Mouse (Mus musculus) CH12.LX (cell line): ENCODE results near the gene Odf4. TPM values are rescaled to one million over a fixed set of nuclear protein-coding genes. Genes with fewer than 3 reads are reported as not detected.
A peak's percentile ranks its signal among the peaks of the same experiment; 100 is the strongest.

Experiments
- DNase-seq: peaks from one replicate; pipeline ENCODE4 v3.0.0-alpha.2; 2013; ENCODE audit errors: extremely low read depth
- H3K27ac ChIP-seq: 2 replicates; pipeline ENCODE4 v1.5.1; 2012; ENCODE audit warnings: low read depth, mild to moderate bottlenecking, control low read depth, moderate library complexity; ENCODE audit not compliant: insufficient read depth
- H3K27me3 ChIP-seq: replicated peaks from 2 replicates; pipeline ENCODE3; 2012; ENCODE audit warnings: inconsistent platforms
- H3K36me3 ChIP-seq, 2 experiments: replicated peaks in 1 of 2; 2 replicates each; pipeline versions ENCODE3 to v1.6.1; 2012; ENCODE audit warnings: inconsistent platforms in 1 of 2, low read length in 1 of 2, mild to moderate bottlenecking in 1 of 2, mixed read lengths in 1 of 2, moderate library complexity in 1 of 2; ENCODE audit not compliant: control insufficient read depth in 1 of 2, insufficient read depth in 1 of 2
- H3K4me1 ChIP-seq, 2 experiments: 2 replicates each; pipeline ENCODE4 v1.6.1; 2012; ENCODE audit warnings: inconsistent platforms in 1 of 2, moderate library complexity in 1 of 2; ENCODE audit not compliant: insufficient read depth in 2 of 2, control insufficient read depth in 1 of 2
- H3K4me2 ChIP-seq: 2 replicates; pipeline ENCODE4 v1.6.1; 2012; ENCODE audit warnings: low read depth, mild to moderate bottlenecking, control low read depth; ENCODE audit not compliant: poor library complexity, insufficient read depth, severe bottlenecking
- H3K4me3 ChIP-seq, 3 experiments: fragments of 150-350 bp in 1 of 3; sonication (generic) in 1 of 3; replicated peaks in 1 of 3; 2 replicates each; pipeline versions ENCODE3 to v1.5.1; 2011 to 2012; ENCODE audit warnings: low read depth in 2 of 3, low read length in 2 of 3, mild to moderate bottlenecking in 2 of 3, moderate library complexity in 2 of 3, control low read depth in 1 of 3, improper control_type of control experiment in 1 of 3, inconsistent platforms in 1 of 3, mixed read lengths in 1 of 3; ENCODE audit not compliant: poor library complexity in 1 of 3
- H3K79me2 ChIP-seq: replicated peaks from 2 replicates; pipeline ENCODE4 v1.6.1; 2012; ENCODE audit warnings: mild to moderate bottlenecking, moderate library complexity; ENCODE audit not compliant: control insufficient read depth, poor library complexity, insufficient read depth, severe bottlenecking; ENCODE audit errors: extremely low read depth
- H3K9ac ChIP-seq: 2 replicates; pipeline ENCODE4 v1.6.1; 2012; ENCODE audit warnings: low read depth, mild to moderate bottlenecking, control low read depth, moderate library complexity; ENCODE audit not compliant: insufficient read depth
- H3K9me3 ChIP-seq: replicated peaks from 2 replicates; pipeline ENCODE3; 2012; ENCODE audit warnings: low read length, inconsistent platforms, mixed read lengths
- BHLHE40 ChIP-seq: IDR thresholded peaks from 2 replicates; pipeline ENCODE4 v1.6.1; 2011; ENCODE audit warnings: mild to moderate bottlenecking, low read depth, low read length, improper control_type of control experiment
- CTCF ChIP-seq, 2 experiments: IDR thresholded peaks in 1 of 2; conservative IDR thresholded peaks in 1 of 2; 2 replicates each; pipeline ENCODE4 v1.5.1; 2011 to 2012; ENCODE audit warnings: low read depth in 2 of 2, low read length in 2 of 2, improper control_type of control experiment in 1 of 2, inconsistent platforms in 1 of 2, mild to moderate bottlenecking in 1 of 2, moderate library complexity in 1 of 2
- EP300 ChIP-seq: IDR thresholded peaks from 2 replicates; pipeline ENCODE4 v1.6.1; 2011; ENCODE audit warnings: low read length, improper control_type of control experiment
- HCFC1 ChIP-seq: IDR thresholded peaks from 2 replicates; pipeline ENCODE4 v1.6.1; 2012; ENCODE audit warnings: low read depth, mild to moderate bottlenecking, inconsistent platforms, low read length, improper control_type of control experiment
- IRF4 ChIP-seq: IDR thresholded peaks from 2 replicates; pipeline ENCODE4 v1.6.1; 2014; ENCODE audit warnings: low read depth, mild to moderate bottlenecking, inconsistent platforms, low read length, improper control_type of control experiment
- JUND ChIP-seq: conservative IDR thresholded peaks from 2 replicates; pipeline ENCODE4 v1.6.1; 2011; ENCODE audit warnings: low read depth, low read length, improper control_type of control experiment
- MAZ ChIP-seq: IDR thresholded peaks from 2 replicates; pipeline ENCODE4 v1.6.1; 2012; ENCODE audit warnings: low read depth, mild to moderate bottlenecking, inconsistent platforms, low read length, improper control_type of control experiment, moderate library complexity
- MXI1 ChIP-seq: IDR thresholded peaks from 2 replicates; pipeline ENCODE4 v1.6.1; 2011; ENCODE audit warnings: mild to moderate bottlenecking, low read depth, low read length, improper control_type of control experiment
- MYC ChIP-seq: IDR thresholded peaks from 2 replicates; pipeline ENCODE4 v1.6.1; 2011; ENCODE audit warnings: low read depth, mild to moderate bottlenecking, improper control_type of control experiment, low read length
- NELFE ChIP-seq: IDR thresholded peaks from 2 replicates; pipeline ENCODE4 v1.6.1; 2011; ENCODE audit warnings: low read depth, low read length, improper control_type of control experiment
- POLR2A ChIP-seq: IDR thresholded peaks from 2 replicates; pipeline ENCODE4 v1.6.1; 2011; ENCODE audit warnings: low read depth, mild to moderate bottlenecking, improper control_type of control experiment, low read length
- RAD21 ChIP-seq: IDR thresholded peaks from 2 replicates; pipeline ENCODE4 v1.6.1; 2011; ENCODE audit warnings: low read depth, mild to moderate bottlenecking, low read length, improper control_type of control experiment, moderate library complexity
- RCOR1 ChIP-seq: conservative IDR thresholded peaks from 2 replicates; pipeline ENCODE4 v1.6.1; 2012; ENCODE audit warnings: low read depth, mild to moderate bottlenecking, inconsistent platforms, low read length, improper control_type of control experiment
- SIN3A ChIP-seq: IDR thresholded peaks from 2 replicates; pipeline ENCODE4 v1.6.1; 2012; ENCODE audit warnings: low read length, improper control_type of control experiment, inconsistent platforms
- SMC3 ChIP-seq: IDR thresholded peaks from 2 replicates; pipeline ENCODE4 v1.6.1; 2011; ENCODE audit warnings: low read depth, low read length, improper control_type of control experiment
- TBP ChIP-seq: conservative IDR thresholded peaks from 2 replicates; pipeline ENCODE4 v1.6.1; 2011; ENCODE audit warnings: low read depth, low read length, improper control_type of control experiment
- TCF12 ChIP-seq: IDR thresholded peaks from 2 replicates; pipeline ENCODE4 v1.6.1; 2014; ENCODE audit warnings: low read depth, mild to moderate bottlenecking, inconsistent platforms, low read length, improper control_type of control experiment
- USF2 ChIP-seq: conservative IDR thresholded peaks from 2 replicates; pipeline ENCODE4 v1.6.1; 2011; ENCODE audit warnings: low read depth, low read length, improper control_type of control experiment
- ZC3H11A ChIP-seq: IDR thresholded peaks from 2 replicates; pipeline ENCODE4 v1.6.1; 2012; ENCODE audit warnings: low read depth, mild to moderate bottlenecking, inconsistent platforms, low read length, improper control_type of control experiment
- ZKSCAN1 ChIP-seq: IDR thresholded peaks from 2 replicates; pipeline ENCODE4 v1.6.1; 2012; ENCODE audit warnings: low read depth, inconsistent platforms, low read length, improper control_type of control experiment, borderline replicate concordance
- ZNF384 ChIP-seq: IDR thresholded peaks from 2 replicates; pipeline ENCODE4 v1.6.1; 2012; ENCODE audit warnings: low read depth, low read length, improper control_type of control experiment, inconsistent platforms
- dilution Hi-C: fragments of 300-500 bp; cut with MboI; formaldehyde crosslinking; loops from 2 replicates; pipeline ENCODE4 v1.14.3; 2020; ENCODE audit warnings: low sequenced_read_pairs; ENCODE audit not compliant: extremely low pct_unique_long_range_greater_than_20kb, extremely low pct_ligation_motif_present
- in situ Hi-C: fragments of 300-500 bp; cut with MboI; formaldehyde crosslinking; loops from 3 replicates; pipeline ENCODE4 v1.14.3; 2019; ENCODE audit warnings: low sequenced_read_pairs, low pct_ligation_motif_present, low pct_unique_long_range_greater_than_20kb, mixed read lengths
- polyA plus RNA-seq: library from polyadenylated mRNA; unstranded; fragments of >175 nt; gene quantifications from 2 replicates; pipeline ENCODE4 v1.2.1, GENCODE M21; 2012; ENCODE audit warnings: low read depth; ENCODE audit not compliant: insufficient read length
- total RNA-seq, 2 experiments: library from RNA; depleted of rRNA; stranded (reverse); fragments of 300-350 nt in 1 of 2; fragments of >200 nt in 1 of 2; gene quantifications; 2 replicates each; pipeline ENCODE4 v1.2.3; 2012 to 2014

Gene Odf4
- total and polyA plus RNA-seq, 3 experiments = not detected

DNA sequence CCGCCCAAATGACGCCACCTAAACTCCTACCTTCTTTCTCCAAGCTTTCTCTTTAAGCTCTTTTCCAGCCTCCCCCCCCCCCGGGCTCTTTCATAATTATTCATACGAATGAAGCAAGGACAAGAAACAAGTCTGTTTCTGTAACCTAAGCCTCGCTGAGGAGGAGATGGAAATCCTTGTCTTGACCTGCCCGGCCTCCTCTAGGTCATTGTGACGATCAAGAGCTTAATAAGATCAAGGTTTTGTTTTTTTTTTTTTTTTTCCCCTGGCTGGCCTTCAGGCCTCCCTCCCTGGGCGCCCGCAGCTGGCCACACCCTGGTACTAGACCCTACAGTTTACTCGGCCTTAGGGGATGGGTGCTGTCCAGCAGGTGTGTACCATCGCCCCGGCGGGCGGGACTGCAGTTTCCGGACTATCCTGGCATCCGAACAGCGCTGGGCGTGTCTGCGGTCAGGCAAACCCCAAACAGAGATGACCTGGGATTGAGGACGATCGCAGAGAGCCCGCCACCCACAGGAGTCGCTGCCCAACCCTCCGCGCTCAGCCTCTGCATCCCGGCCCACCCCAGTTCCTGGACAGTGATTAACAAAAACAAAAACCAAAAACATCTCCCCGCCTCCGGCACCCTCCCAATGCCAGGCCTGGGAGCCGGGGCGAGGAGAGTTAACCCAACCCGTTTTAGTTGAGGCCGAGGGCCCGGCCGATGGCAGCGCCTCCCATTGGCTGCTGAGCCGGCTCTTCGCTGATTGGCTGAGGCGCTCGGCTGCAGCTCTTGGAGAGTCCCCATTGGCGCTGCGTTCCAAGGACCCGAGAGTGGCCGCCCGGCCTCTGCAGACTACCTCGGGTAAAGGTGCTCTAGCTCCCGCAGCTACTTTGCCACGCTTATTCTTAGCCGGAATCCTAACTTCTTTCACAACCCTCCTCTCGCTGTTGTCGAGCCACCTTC, 40.7 kb upstream of the Odf4 start, which contains the start of gene Slc25a35 (continued):
- TF ChIP-seq USF2 = no peak

DNA sequence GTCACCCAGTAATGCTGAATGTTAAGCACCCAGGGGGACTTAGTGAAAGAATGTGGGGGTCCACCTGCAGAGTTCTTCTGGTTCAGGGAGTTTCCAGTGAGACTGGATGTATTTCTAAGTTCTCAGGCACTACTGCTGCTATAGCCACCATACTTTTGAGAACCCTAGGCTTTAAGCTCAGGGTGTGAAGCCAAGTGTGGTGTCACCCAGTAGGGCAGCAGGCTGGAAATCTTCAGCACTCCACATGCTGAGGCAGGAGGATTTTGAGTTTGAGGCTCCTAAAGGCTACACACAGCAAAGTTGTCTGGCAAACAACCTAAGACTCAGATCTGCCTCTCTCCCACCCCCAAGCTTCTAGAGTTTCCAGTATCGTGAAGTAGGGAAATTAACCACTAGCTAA, 39.7 kb upstream of the Odf4 start:
- DNase-seq = peak; percentile 14
- Histone ChIP-seq H3K27ac (no peak overlapping the region), H3K4me2 (peak overlapping the region; percentile 86), H3K79me2 (no peaks in the 10 kb centered on the region), H3K36me3 (peaks cover 0 to 15% of the 10 kb centered on the region in 2 experiments), H3K4me3 (no peak overlapping the region), H3K9ac (no peak overlapping the region; the same call in 1 of the 2 replicates), H3K9me3 (no peaks in the 10 kb centered on the region), H3K4me1 (peaks cover 6 to 21% of the 10 kb centered on the region in 2 experiments; a peak in 3 of 4 replicates), H3K27me3 (peaks cover 13% of the 10 kb centered on the region)
- dilution Hi-C loops = no loop called here
- in situ Hi-C loops = no loop called here
- TF ChIP-seq ZKSCAN1 = peak; percentile 76
- TF ChIP-seq HCFC1 = no peak
- TF ChIP-seq BHLHE40 = no peak
- no peak for TF ChIP-seq TCF12
- no peak for TF ChIP-seq JUND
- TF ChIP-seq, all 38 proteins: peak for 1

DNA sequence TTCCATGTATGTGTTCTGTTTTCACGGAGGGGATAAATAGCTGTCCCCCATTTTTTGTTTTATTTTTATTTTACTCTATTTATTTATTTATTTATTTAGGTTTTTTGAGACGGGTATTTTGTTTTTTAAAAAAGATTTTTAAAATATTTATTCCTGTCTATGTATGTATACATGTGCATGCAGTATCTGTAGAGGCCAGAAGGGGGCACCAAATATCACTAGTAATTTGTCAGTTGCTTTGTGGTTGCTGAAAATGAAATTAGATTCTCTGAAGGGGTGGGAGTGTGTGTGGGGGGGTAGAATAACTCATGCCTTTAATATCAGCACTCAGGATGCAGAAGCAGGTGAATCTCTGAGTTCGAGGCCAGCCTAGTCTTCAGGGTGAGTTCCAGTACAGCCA, 39.0 kb upstream of the Odf4 start:
- dilution Hi-C loops (no loop called here), in situ Hi-C loops (no loop called here)
- DNase-seq = peak; percentile 85
- Histone ChIP-seq H3K4me2 (no peak overlapping the region), H3K9me3 (no peaks in the 10 kb centered on the region), H3K27ac (no peak overlapping the region), H3K27me3 (peaks cover 17% of the 10 kb centered on the region), H3K4me3 (no peak overlapping the region), H3K79me2 (no peaks in the 10 kb centered on the region), H3K4me1 (peaks cover 6 to 21% of the 10 kb centered on the region in 2 experiments; a peak in 3 of 4 replicates), H3K36me3 (peaks cover 0 to 9% of the 10 kb centered on the region in 2 experiments), H3K9ac (no peak overlapping the region)
- TF ChIP-seq MXI1 = 0 out of 2 replicates have a peak, but pooled peaks have one; percentile 23
- no peak for TF ChIP-seq HCFC1
- TF ChIP-seq CTCF (conservative IDR thresholded peaks at IDR 0.05 in 1 of 2, IDR thresholded peaks at IDR 0.05 in 1 of 2; ENCODE audit: low read depth in 2 of 2, low read length in 2 of 2) = peak in 1 of 2 experiments; percentile 88; a peak in 3 of 4 replicates
- no peak for TF ChIP-seq ZC3H11A
- TF ChIP-seq SIN3A = peak; percentile 72; the same call in 1 of the 2 replicates
- TF ChIP-seq TBP = 0 out of 2 replicates have a peak, but pooled peaks have one; percentile 19
- TF ChIP-seq RAD21 = peak; percentile 77
- TF ChIP-seq ZNF384 = 0 out of 2 replicates have a peak, but pooled peaks have one; percentile 9
- TF ChIP-seq RCOR1 = no peak
- TF ChIP-seq POLR2A = no peak
- peak; percentile 69; the same call in 1 of the 2 replicates for TF ChIP-seq MYC
- TF ChIP-seq IRF4 = 0 out of 2 replicates have a peak, but pooled peaks have one; percentile 19
- TF ChIP-seq SMC3 = peak; percentile 80
- TF ChIP-seq NELFE = no peak
- no peak for TF ChIP-seq USF2
- TF ChIP-seq MAZ = 0 out of 2 replicates have a peak, but pooled peaks have one; percentile 39
- no peak for TF ChIP-seq ZKSCAN1
- TF ChIP-seq EP300 = no peak
